Mouse (Mus musculus) small intestine, adult 2 months (tissue): ENCODE data around the gene Pcnx3.

Experiments used
- CTCF ChIP-seq: fragments of 200-500 bp; IDR thresholded peaks from 2 replicates; pipeline ENCODE4 v1.5.1; 2012; ENCODE audit warnings: low read depth, mild to moderate bottlenecking, control low read depth, inconsistent platforms, low read length, moderate library complexity, mixed read lengths; ENCODE audit not compliant: insufficient replicate concordance, insufficient read length; ENCODE audit errors: extremely low read depth
- POLR2A ChIP-seq: fragments of 200-500 bp; IDR thresholded peaks from 2 replicates; pipeline ENCODE4 v1.6.1; 2012; ENCODE audit warnings: low read depth, mild to moderate bottlenecking, control low read depth, inconsistent platforms, low read length, moderate library complexity

DNA sequence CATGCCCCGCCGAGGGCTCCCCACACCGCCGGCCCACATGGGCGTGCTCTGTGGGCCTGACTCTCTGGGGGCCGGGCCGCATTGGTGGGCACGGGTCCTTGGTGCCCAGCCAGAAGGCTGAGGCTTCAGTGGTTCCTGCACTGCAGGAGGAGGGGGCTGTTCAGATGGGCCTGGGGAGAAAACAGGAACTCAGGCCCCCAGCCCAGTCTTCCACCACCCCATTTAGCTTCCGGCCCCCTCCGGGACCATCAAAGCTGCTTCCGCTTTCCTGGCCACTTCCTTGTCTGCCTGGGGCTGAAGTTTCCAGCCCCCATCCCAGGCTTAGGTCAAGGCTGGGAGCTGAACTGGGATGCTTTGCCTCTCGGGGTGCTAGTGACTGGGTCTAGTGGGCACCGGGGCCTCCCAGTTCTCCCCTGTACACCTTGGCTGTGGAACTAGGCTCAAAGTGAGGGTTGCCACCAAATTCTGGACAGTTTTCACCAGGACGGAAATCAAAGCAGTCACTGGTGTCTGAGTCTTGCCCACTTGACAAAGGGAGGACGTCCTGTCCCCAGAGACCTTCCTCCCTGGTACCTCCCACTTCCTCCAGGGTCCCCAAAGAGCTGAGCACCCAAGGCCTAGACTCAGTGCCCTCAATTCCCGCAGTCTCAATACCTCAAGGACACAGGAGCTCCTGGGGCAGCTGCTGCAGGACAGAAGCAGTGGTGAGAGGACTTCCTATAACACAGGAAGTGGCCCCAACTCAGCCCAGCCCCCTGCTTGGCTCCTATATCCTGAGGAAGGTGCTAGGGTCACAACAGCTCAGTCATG is 27.6 kb downstream of the Pcnx3 start:
- TF ChIP-seq CTCF: no peak
- TF ChIP-seq POLR2A: no peak
